Mouse (Mus musculus): ENCODE results near the gene Rabggtb. TPM values are rescaled to one million over a fixed set of nuclear protein-coding genes. Genes with fewer than 3 reads are reported as not detected.

Rabggtb gene
- polyA plus RNA-seq, 1 experiment = 28.2 TPM

DNA sequence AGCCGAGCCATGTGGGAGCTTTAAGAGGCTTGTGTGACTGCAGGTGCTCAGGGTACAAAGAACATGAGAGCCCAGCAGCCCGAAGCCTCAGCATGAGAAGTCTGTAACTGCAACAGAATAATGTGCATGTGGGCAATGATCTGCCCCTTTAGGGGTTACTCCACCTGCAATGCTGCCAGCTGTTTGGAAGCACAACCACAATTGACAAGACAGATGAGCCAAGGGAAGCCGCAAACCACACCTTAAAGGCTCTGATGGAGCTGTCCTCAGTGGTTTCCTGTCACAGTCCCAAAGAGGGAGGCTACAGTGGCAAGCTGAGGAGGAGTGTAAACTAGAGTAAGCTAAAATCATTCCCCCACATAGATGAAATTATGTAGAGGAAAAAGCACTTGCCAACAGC lies 17.4 kb downstream of the Rabggtb start:
- DNase-seq (ENCODE audit: low read depth in 1 of 2, low spot score in 2 of 2) = peak in 1 of 2 experiments; percentile 14
- Histone ChIP-seq H3K36me3 (ENCODE audit: control insufficient read depth, insufficient read depth, low read length) (no peaks in the 10 kb centered on the region), H3K4me3 (ENCODE audit: extremely low read depth, insufficient read depth, insufficient read length) (no peak overlapping the region), H3K27me3 (ENCODE audit: control insufficient read depth, insufficient read depth, low read length) (no peaks in the 10 kb centered on the region), H3K4me1 (ENCODE audit: control insufficient read depth, insufficient read depth, insufficient read length) (no peaks in the 10 kb centered on the region; the same call in 1 of the 2 replicates), H3K27ac (ENCODE audit: insufficient read depth, low read length) (no peak overlapping the region)
- WGBS = 17% methylated on average over 3 of the region's 3 CpGs
- TF ChIP-seq POLR2A (IDR thresholded peaks at IDR 0.05; ENCODE audit: low read depth, low read length) = no peak
- no peak for TF ChIP-seq CTCF (IDR thresholded peaks at IDR 0.05; ENCODE audit: extremely low read depth, insufficient read depth, insufficient read length, insufficient replicate concordance)

DNA sequence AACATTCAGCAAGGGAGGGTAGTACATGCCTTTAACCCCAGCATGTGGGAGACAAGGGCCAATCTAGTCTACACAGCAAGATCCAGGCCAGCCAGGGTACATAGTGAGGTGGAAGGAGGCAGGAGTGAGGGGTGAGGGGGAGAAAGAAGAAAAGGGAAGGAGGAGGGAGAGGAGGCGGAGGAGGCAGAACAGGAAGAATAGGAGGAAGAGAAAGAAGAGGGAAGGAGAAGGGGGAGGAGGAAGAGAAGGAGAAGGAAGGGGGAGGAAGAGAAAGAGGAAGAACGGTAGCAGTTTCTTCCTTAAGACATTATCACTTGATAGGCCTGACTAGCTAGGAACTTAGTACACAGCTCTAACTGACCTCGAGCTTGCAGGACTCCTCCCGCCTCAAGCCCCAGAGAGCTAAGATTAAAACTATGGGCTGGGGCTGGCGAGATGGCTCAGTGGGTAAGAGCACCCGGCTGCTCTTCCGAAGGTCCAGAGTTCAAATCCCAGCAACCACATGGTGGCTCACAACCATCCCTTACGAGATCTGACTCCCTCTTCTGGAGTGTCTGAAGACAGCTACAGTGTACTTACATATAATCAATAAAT lies 23.5 kb downstream of the Rabggtb start:
- DNase-seq (ENCODE audit: low read depth in 1 of 2, low spot score in 2 of 2) = no peak
- H3K27ac ChIP-seq (ENCODE audit: insufficient read depth, low read length) = no peak overlapping the region
- TF ChIP-seq POLR2A (IDR thresholded peaks at IDR 0.05; ENCODE audit: low read depth, low read length) = no peak
- no peak for TF ChIP-seq CTCF (IDR thresholded peaks at IDR 0.05; ENCODE audit: extremely low read depth, insufficient read depth, insufficient read length, insufficient replicate concordance)
- H3K27me3 ChIP-seq (ENCODE audit: control insufficient read depth, insufficient read depth, low read length) = no peaks in the 10 kb centered on the region
- 62% methylated on average over 8 of the region's 8 CpGs for WGBS
- H3K4me3 ChIP-seq (ENCODE audit: extremely low read depth, insufficient read depth, insufficient read length) = no peak overlapping the region
- H3K4me1 ChIP-seq (ENCODE audit: control insufficient read depth, insufficient read depth, insufficient read length) = no peaks in the 10 kb centered on the region
- H3K36me3 ChIP-seq (ENCODE audit: control insufficient read depth, insufficient read depth, low read length) = no peaks in the 10 kb centered on the region

- Histone ChIP-seq H3K4me1 (ENCODE audit: control insufficient read depth, insufficient read depth, insufficient read length) (no peaks in the 10 kb centered on the region), H3K27ac (ENCODE audit: insufficient read depth, low read length) (no peak overlapping the region), H3K36me3 (ENCODE audit: control insufficient read depth, insufficient read depth, low read length) (no peaks in the 10 kb centered on the region), H3K4me3 (ENCODE audit: extremely low read depth, insufficient read depth, insufficient read length) (no peak overlapping the region), H3K27me3 (ENCODE audit: control insufficient read depth, insufficient read depth, low read length) (no peaks in the 10 kb centered on the region)
- TF ChIP-seq CTCF (IDR thresholded peaks at IDR 0.05; ENCODE audit: extremely low read depth, insufficient read depth, insufficient read length, insufficient replicate concordance) (no peak), POLR2A (IDR thresholded peaks at IDR 0.05; ENCODE audit: low read depth, low read length) (no peak)
- no peak for DNase-seq (ENCODE audit: low read depth in 1 of 2, low spot score in 2 of 2)
- WGBS = 78% methylated on average over 6 of the region's 6 CpGs
These were observed 24.7 kb downstream of the Rabggtb start for GRCm38 (mm10) chr3:153888141-153888540.

- no peak for DNase-seq (ENCODE audit: low read depth in 1 of 2, low spot score in 2 of 2)
- Histone ChIP-seq H3K27ac (ENCODE audit: insufficient read depth, low read length) (no peak overlapping the region), H3K27me3 (ENCODE audit: control insufficient read depth, insufficient read depth, low read length) (no peaks in the 10 kb centered on the region), H3K36me3 (ENCODE audit: control insufficient read depth, insufficient read depth, low read length) (no peaks in the 10 kb centered on the region), H3K4me3 (ENCODE audit: extremely low read depth, insufficient read depth, insufficient read length) (no peak overlapping the region), H3K4me1 (ENCODE audit: control insufficient read depth, insufficient read depth, insufficient read length) (no peaks in the 10 kb centered on the region)
- TF ChIP-seq POLR2A (IDR thresholded peaks at IDR 0.05; ENCODE audit: low read depth, low read length) (no peak), CTCF (IDR thresholded peaks at IDR 0.05; ENCODE audit: extremely low read depth, insufficient read depth, insufficient read length, insufficient replicate concordance) (no peak)
These were observed 26.5 kb downstream of the Rabggtb start for GRCm38 (mm10) chr3:153886296-153886695.

DNA sequence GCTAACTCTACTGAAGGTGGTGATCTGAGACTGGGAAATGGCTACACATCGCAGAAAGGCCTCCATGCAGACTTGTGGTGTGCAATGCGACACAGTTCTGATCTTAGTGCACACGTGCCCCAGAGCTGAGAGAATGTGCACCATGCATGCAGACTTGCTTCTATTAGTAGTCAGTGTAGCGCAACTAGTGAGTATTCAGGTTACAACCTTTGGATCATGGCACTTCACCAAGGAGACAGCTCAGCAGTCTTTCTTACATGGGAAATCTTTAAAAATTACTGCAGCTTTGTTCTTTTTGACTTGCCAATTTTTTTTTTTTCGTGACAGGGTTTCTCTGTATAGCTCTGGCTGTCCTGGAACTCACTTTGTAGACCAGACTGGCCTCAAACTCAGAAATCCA lies 41.4 kb downstream of the Rabggtb start:
- Histone ChIP-seq H3K27ac (ENCODE audit: insufficient read depth, low read length) (no peak overlapping the region), H3K27me3 (ENCODE audit: control insufficient read depth, insufficient read depth, low read length) (no peaks in the 10 kb centered on the region), H3K36me3 (ENCODE audit: control insufficient read depth, insufficient read depth, low read length) (no peaks in the 10 kb centered on the region), H3K4me1 (ENCODE audit: control insufficient read depth, insufficient read depth, insufficient read length) (no peaks in the 10 kb centered on the region), H3K4me3 (ENCODE audit: extremely low read depth, insufficient read depth, insufficient read length) (no peak overlapping the region)
- no peak for DNase-seq (ENCODE audit: low read depth in 1 of 2, low spot score in 2 of 2)
- TF ChIP-seq CTCF (IDR thresholded peaks at IDR 0.05; ENCODE audit: extremely low read depth, insufficient read depth, insufficient read length, insufficient replicate concordance) = no peak
- 89% methylated on average over 5 of the region's 5 CpGs for WGBS

- no peaks in the 10 kb centered on the region for H3K36me3 ChIP-seq (ENCODE audit: control insufficient read depth, insufficient read depth, low read length)
- H3K4me3 ChIP-seq (ENCODE audit: extremely low read depth, insufficient read depth, insufficient read length) = no peak overlapping the region
- no peak for DNase-seq (ENCODE audit: low read depth in 1 of 2, low spot score in 2 of 2)
- H3K27me3 ChIP-seq (ENCODE audit: control insufficient read depth, insufficient read depth, low read length) = no peaks in the 10 kb centered on the region
- 84% methylated on average over 14 of the region's 14 CpGs for WGBS
- H3K27ac ChIP-seq (ENCODE audit: insufficient read depth, low read length) = no peak overlapping the region
- peaks cover 2% of the 10 kb centered on the region; the same call in 1 of the 2 replicates for H3K4me1 ChIP-seq (ENCODE audit: control insufficient read depth, insufficient read depth, insufficient read length)
- TF ChIP-seq POLR2A (IDR thresholded peaks at IDR 0.05; ENCODE audit: low read depth, low read length) (no peak), CTCF (IDR thresholded peaks at IDR 0.05; ENCODE audit: extremely low read depth, insufficient read depth, insufficient read length, insufficient replicate concordance) (no peak)
These were observed 45.4 kb downstream of the Rabggtb start for GRCm38 (mm10) chr3:153867149-153868136.

Data from spleen, adult 2 months (tissue).